ENCODE assay signal across 25 mouse cellular contexts in genomic region chr4:12272378-12272777, GRCm38 (mm10).
A peak's percentile ranks its signal among the peaks of the same experiment; 100 is the strongest.
DNase-seq lines count a peak whose midpoint lies in the region; ATAC-seq and TF ChIP-seq lines count a peak whose summit lies in the region.
"Had no signal": no experiment of that assay in that cellular context is flagged by ENCODE, and none has a peak within 500 bp of the region (broad histone marks: within the 10 kb centered on the region; RNA-seq: fewer than 3 reads in every experiment).

No protein-coding gene starts in this region.

- no peak overlapping the region for H3K4me2 ChIP-seq in midbrain, embryonic 12.5 days (replicated peaks)
- no peak overlapping the region for H3K4me2 ChIP-seq in midbrain, embryonic 15.5 days
- H3K4me2 ChIP-seq: liver, embryonic 15.5 days had no signal

- no peaks in the 10 kb centered on the region for H3K36me3 ChIP-seq in midbrain, embryonic 12.5 days
- H3K36me3 ChIP-seq in midbrain, embryonic 15.5 days (replicated peaks) = no peaks in the 10 kb centered on the region
- H3K36me3 ChIP-seq: G1E; heart, embryonic 10.5 days; limb, embryonic 10.5 days; liver, embryonic 15.5 days had no signal

- no peak for DNase-seq in frontal cortex, postnatal 25 days (ENCODE audit: low spot score in 2 of 2)
- peak; percentile 46 for DNase-seq in brain, embryonic 14.5 days (ENCODE audit: low read depth)
- peak; percentile 24 for DNase-seq in retina, embryonic 14.5 days (ENCODE audit: low spot score)
- no peak for DNase-seq in gastrocnemius, postnatal 10 days
- DNase-seq: adrenal gland, postnatal 36 days; B cell, adult 2 months; cerebellum, adult 11-12 months; cerebellum, postnatal 14 days; gastrocnemius, adult 2 months; kidney, adult 2 months; liver; lung, postnatal 4 days; right cerebral cortex, postnatal 25 days; spleen, adult 18-20 months had no signal

- peak; percentile 57 for ATAC-seq in frontal cortex, adult (ENCODE audit: low TSS enrichment)
- ATAC-seq in midbrain, embryonic 12.5 days (ENCODE audit: low FRiP score, low read depth) = no peak
- no peak for ATAC-seq in midbrain, embryonic 15.5 days (replicated peaks)
- ATAC-seq: Patski had no signal

- no peaks in the 10 kb centered on the region for H3K9me3 ChIP-seq in midbrain, embryonic 12.5 days
- H3K9me3 ChIP-seq in midbrain, embryonic 15.5 days = no peaks in the 10 kb centered on the region
- H3K9me3 ChIP-seq: G1E; heart, embryonic 10.5 days; limb, embryonic 10.5 days; liver, embryonic 15.5 days had no signal

- no peaks in the 10 kb centered on the region for H3K27me3 ChIP-seq in midbrain, embryonic 12.5 days
- H3K27me3 ChIP-seq in midbrain, embryonic 15.5 days (replicated peaks) = no peaks in the 10 kb centered on the region
- H3K27me3 ChIP-seq: CH12.LX; liver, embryonic 15.5 days had no signal

- no peak overlapping the region for H3K27ac ChIP-seq in midbrain, embryonic 12.5 days (replicated peaks)
- H3K27ac ChIP-seq in midbrain, embryonic 15.5 days = no peak overlapping the region
- H3K27ac ChIP-seq: gastrocnemius, adult 2 months; heart, embryonic 10.5 days; kidney, postnatal 0 days; limb, embryonic 10.5 days; liver, embryonic 15.5 days had no signal

- TF ChIP-seq POLR2A in brain, embryonic 14.5 days (IDR thresholded peaks at IDR 0.05; ENCODE audit: borderline replicate concordance, extremely low read depth, insufficient read depth, insufficient read length, poor library complexity, severe bottlenecking) = no peak

- no peak overlapping the region for H3K4me3 ChIP-seq in midbrain, embryonic 12.5 days
- H3K4me3 ChIP-seq in midbrain, embryonic 15.5 days = no peak overlapping the region
- H3K4me3 ChIP-seq: gastrocnemius, adult 2 months; heart, embryonic 10.5 days; limb, embryonic 10.5 days; liver, embryonic 15.5 days; myocyte had no signal

- peaks cover 10% of the 10 kb centered on the region; the same call in 1 of the 2 replicates for H3K4me1 ChIP-seq in midbrain, embryonic 12.5 days
- H3K4me1 ChIP-seq in midbrain, embryonic 15.5 days = no peaks in the 10 kb centered on the region; the same call in 1 of the 2 replicates
- H3K4me1 ChIP-seq: limb, embryonic 10.5 days; liver, embryonic 15.5 days had no signal

- 0 out of 2 replicates have a peak overlapping the region, but pooled peaks have one; percentile 11 for H3K9ac ChIP-seq in midbrain, embryonic 12.5 days (replicated peaks)
- no peak overlapping the region for H3K9ac ChIP-seq in midbrain, embryonic 15.5 days
- H3K9ac ChIP-seq: liver, embryonic 15.5 days had no signal

- 61% methylated on average over 6 of the region's 6 CpGs for WGBS in midbrain, embryonic 12.5 days
- WGBS in midbrain, embryonic 15.5 days = 53% methylated on average over 6 of the region's 6 CpGs

- no peak for TF ChIP-seq CTCF in brain, embryonic 14.5 days (IDR thresholded peaks at IDR 0.05; ENCODE audit: borderline replicate concordance, extremely low read depth, insufficient read depth, insufficient read length)

Comparison
In these comparisons a context has a peak if more than half of its experiments do, and no peak if none do; other contexts are left out.
1. DNase-seq: peak in brain, embryonic 14.5 days (single experiment) and retina, embryonic 14.5 days (single experiment); none in frontal cortex, postnatal 25 days (0 of 2) and gastrocnemius, postnatal 10 days (single experiment).